Mouse (Mus musculus) cerebral cortex, adult 2 months (tissue): ENCODE data around the gene Epsti1.

Experiments used
- WGBS: fragments of 180-500 bp; shearing (Covaris S2); methylation state at CpG from one replicate; pipeline ENCODE4 v1.1.7; 2018; 5-methylcytosine and 5-hydroxymethylcytosine counted together

The Epsti1 gene

GRCm38 (mm10) chr14:78015540-78016321, 111.7 kb downstream of the Epsti1 start:
- WGBS, result 54% methylated on average over 7 of the region's 7 CpGs

GRCm38 (mm10) chr14:78016398-78016797, 112.4 kb downstream of the Epsti1 start:
- WGBS, result 48% methylated on average over 4 of the region's 4 CpGs

GRCm38 (mm10) chr14:78019935-78020334, 115.9 kb downstream of the Epsti1 start:
- 43% methylated on average over 8 of the region's 8 CpGs for WGBS

GRCm38 (mm10) chr14:78038876-78039275, 134.8 kb downstream of the Epsti1 start:
- WGBS, result 53% methylated on average over 8 of the region's 8 CpGs

GRCm38 (mm10) chr14:78040643-78041042, 136.6 kb downstream of the Epsti1 start:
- 90% methylated on average over 6 of the region's 6 CpGs for WGBS

- 74% methylated on average over 11 of the region's 11 CpGs for WGBS
Measured at GRCm38 (mm10) chr14:78041886-78042526, 138.0 kb downstream of the Epsti1 start.

- 48% methylated on average over 2 of the region's 2 CpGs for WGBS
Measured at GRCm38 (mm10) chr14:78043079-78043478, 139.0 kb downstream of the Epsti1 start.

- WGBS, result 97% methylated on average over 3 of the region's 3 CpGs
Measured at GRCm38 (mm10) chr14:78048258-78048657, 144.2 kb downstream of the Epsti1 start.

- WGBS, result 88% methylated on average over 4 of the region's 4 CpGs
Measured at GRCm38 (mm10) chr14:78048674-78049073, 144.6 kb downstream of the Epsti1 start.
